Mouse (Mus musculus) stomach, postnatal 0 days (tissue): ENCODE data around the gene Lemd1. TPM values are rescaled to one million over a fixed set of nuclear protein-coding genes. Genes with fewer than 3 reads are reported as not detected.

ENCODE experiments used
- ATAC-seq: fragments of 200-750 bp; cut with Nextera tagmentation; 2 replicates; pipeline ENCODE4 v1.8.0; 2017; ENCODE audit not compliant: low FRiP score, low TSS enrichment
- DNase-seq: peaks from one replicate; pipeline ENCODE4 v3.0.0-alpha.2; 2016; ENCODE audit warnings: low spot score
- H3K27ac ChIP-seq: fragments of 300-500 bp; sonication (generic); replicated peaks from 2 replicates; pipeline ENCODE4 v1.5.1; 2014; ENCODE audit warnings: mild to moderate bottlenecking, control low read depth
- H3K27me3 ChIP-seq: fragments of 300-500 bp; sonication (generic); 2 replicates; pipeline ENCODE4 v1.6.1; 2014; ENCODE audit warnings: low read length; ENCODE audit not compliant: control insufficient read depth, insufficient read depth
- H3K36me3 ChIP-seq: fragments of 300-500 bp; sonication (generic); 2 replicates; pipeline ENCODE4 v1.6.1; 2014; ENCODE audit warnings: low read length, mixed read lengths; ENCODE audit not compliant: control insufficient read depth, insufficient read depth
- H3K4me1 ChIP-seq: fragments of 300-500 bp; sonication (generic); replicated peaks from 2 replicates; pipeline ENCODE4 v1.6.1; 2014; ENCODE audit warnings: antibody characterized with exemption; ENCODE audit not compliant: control insufficient read depth, insufficient read depth
- H3K4me2 ChIP-seq: fragments of 300-500 bp; sonication (generic); replicated peaks from 2 replicates; pipeline ENCODE4 v1.6.1; 2014; ENCODE audit warnings: low read depth, mild to moderate bottlenecking, control low read depth, moderate library complexity
- H3K4me3 ChIP-seq: fragments of 300-500 bp; sonication (generic); 2 replicates; pipeline ENCODE4 v1.5.1; 2014; ENCODE audit warnings: low read depth, low read length, control low read depth
- H3K9ac ChIP-seq: fragments of 300-500 bp; sonication (generic); 2 replicates; pipeline ENCODE4 v1.6.1; 2014; ENCODE audit warnings: mild to moderate bottlenecking, low read length, control low read depth, mixed read lengths
- H3K9me3 ChIP-seq: fragments of 300-500 bp; sonication (generic); 2 replicates; pipeline ENCODE4 v1.6.1; 2016; ENCODE audit warnings: low read length; ENCODE audit not compliant: control insufficient read depth
- CTCF ChIP-seq: IDR thresholded peaks from 2 replicates; pipeline ENCODE4 v1.5.1; 2016; ENCODE audit warnings: antibody characterized with exemption, low read depth, mild to moderate bottlenecking, moderate library complexity
- EP300 ChIP-seq: optimal IDR thresholded peaks from 2 replicates; pipeline ENCODE3; 2016; ENCODE audit warnings: antibody characterized with exemption
- WGBS: fragments of 180-500 bp; shearing (Covaris S2); extraction: QIAGEN DNeasy Blood & Tissue Kit; methylation state at CpG from one replicate; pipeline ENCODE4 v1.1.7; 2014; 5-methylcytosine and 5-hydroxymethylcytosine counted together
- polyA plus RNA-seq: library from polyadenylated mRNA; unstranded; fragments of >200 nt; fragmentation: Nextera tagmentation; extraction: Ambion mirVana; gene quantifications from 2 replicates; pipeline ENCODE4 v1.2.1, GENCODE M21; 2015

The Lemd1 gene
- polyA plus RNA-seq, 1 experiment from 2014 or later = 0.30 TPM

DNA sequence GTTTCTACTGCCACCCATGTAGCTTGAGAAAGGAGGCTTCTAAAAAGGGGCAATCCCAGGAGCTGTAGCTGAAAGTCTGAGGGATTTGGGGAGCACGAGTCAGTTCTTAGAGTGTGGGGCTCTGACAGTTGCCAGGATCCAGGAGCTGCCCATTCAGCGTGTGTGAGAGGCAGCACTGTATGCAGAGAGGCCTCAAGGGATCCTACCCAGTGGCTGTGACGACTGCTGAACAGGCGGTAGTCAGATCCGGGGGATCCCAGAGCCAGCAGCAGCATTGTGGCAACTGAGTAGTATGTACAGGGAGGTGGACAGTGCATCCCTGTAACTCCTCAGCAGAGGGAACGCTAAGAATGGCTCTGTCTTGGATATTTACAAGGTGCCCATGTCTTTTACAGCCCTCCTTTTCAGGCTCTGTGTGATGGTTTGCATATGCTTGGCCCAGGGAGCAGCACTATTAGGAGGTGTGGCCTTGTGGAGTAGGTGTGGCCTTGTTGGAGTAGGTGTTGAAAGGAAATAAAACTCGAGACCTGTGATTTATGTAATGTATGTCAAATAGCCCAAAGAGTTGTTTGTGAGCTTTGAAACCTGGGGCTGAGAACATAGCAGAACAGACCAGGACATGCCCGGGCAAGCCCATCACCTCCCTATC, 74.1 kb downstream of the Lemd1 start:
- 70% methylated on average over 8 of the region's 8 CpGs for WGBS
- no peak overlapping the region for H3K4me2 ChIP-seq
- no peaks in the 10 kb centered on the region for H3K9me3 ChIP-seq
- H3K4me3 ChIP-seq = no peak overlapping the region
- H3K27ac ChIP-seq = no peak overlapping the region
- DNase-seq (no peak), ATAC-seq (no peak)
- no peaks in the 10 kb centered on the region for H3K27me3 ChIP-seq
- no peaks in the 10 kb centered on the region for H3K36me3 ChIP-seq
- no peaks in the 10 kb centered on the region for H3K4me1 ChIP-seq
- TF ChIP-seq EP300 (no peak), CTCF (no peak)
- no peak overlapping the region for H3K9ac ChIP-seq

- H3K9me3 ChIP-seq = no peaks in the 10 kb centered on the region
- WGBS = 88% methylated on average over 10 of the region's 10 CpGs
Measured at GRCm38 (mm10) chr1:132265936-132266335, 74.7 kb downstream of the Lemd1 start.

DNA sequence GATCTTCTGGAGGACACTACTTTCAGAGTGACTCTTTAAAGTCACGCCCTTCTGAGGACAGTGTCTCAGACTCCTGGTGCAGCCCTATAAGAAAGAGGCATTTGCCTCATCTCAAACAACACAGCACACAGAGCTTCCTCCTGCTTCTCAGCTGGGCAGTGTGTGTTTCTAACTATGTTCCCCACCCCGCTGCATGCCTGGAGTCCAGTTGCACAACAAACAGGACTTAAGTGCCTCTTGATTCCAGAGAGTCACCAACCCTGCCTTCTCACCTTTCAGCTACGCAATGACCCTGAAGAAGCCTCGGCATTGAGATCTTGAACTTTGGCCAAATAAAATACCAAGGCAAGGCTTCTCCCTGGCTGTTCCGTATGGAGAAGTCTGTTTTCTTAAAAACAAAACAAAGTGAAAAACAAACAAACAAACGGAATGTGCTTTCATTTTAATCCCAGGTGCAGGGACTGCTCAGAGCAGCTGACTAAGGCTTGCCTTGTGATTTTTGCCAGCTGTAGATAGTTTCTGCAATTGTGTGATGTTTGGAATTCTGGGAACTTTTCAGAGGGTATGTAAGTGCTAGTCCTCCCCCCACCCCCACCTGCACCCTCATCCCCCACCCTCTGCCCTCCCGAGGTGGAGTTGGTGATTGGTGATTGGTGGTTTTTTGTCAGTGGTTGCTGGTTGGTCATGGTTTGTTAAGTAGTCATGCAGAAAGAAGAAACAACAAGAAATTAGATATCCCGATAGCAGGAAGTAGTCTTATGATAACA, 75.7 kb downstream of the Lemd1 start:
- no peak overlapping the region for H3K4me2 ChIP-seq
- H3K9ac ChIP-seq = no peak overlapping the region
- TF ChIP-seq CTCF (no peak), EP300 (no peak)
- no peaks in the 10 kb centered on the region for H3K4me1 ChIP-seq
- no peaks in the 10 kb centered on the region for H3K9me3 ChIP-seq
- ATAC-seq (no peak), DNase-seq (no peak)
- no peaks in the 10 kb centered on the region for H3K36me3 ChIP-seq
- 47% methylated on average over 8 of the region's 8 CpGs for WGBS
- no peaks in the 10 kb centered on the region for H3K27me3 ChIP-seq
- no peak overlapping the region for H3K4me3 ChIP-seq
- H3K27ac ChIP-seq = no peak overlapping the region

More at GRCm38 (mm10) chr1:132265936-132266335, 74.7 kb downstream of the Lemd1 start:
- DNase-seq (no peak), ATAC-seq (no peak)
- no peak overlapping the region for H3K9ac ChIP-seq
- no peak overlapping the region for H3K4me2 ChIP-seq
- H3K27me3 ChIP-seq = no peaks in the 10 kb centered on the region
- TF ChIP-seq EP300 = no peak
- no peak for TF ChIP-seq CTCF
- no peak overlapping the region for H3K27ac ChIP-seq
- H3K4me3 ChIP-seq = no peak overlapping the region
- no peaks in the 10 kb centered on the region for H3K4me1 ChIP-seq
- H3K36me3 ChIP-seq = no peaks in the 10 kb centered on the region

DNA sequence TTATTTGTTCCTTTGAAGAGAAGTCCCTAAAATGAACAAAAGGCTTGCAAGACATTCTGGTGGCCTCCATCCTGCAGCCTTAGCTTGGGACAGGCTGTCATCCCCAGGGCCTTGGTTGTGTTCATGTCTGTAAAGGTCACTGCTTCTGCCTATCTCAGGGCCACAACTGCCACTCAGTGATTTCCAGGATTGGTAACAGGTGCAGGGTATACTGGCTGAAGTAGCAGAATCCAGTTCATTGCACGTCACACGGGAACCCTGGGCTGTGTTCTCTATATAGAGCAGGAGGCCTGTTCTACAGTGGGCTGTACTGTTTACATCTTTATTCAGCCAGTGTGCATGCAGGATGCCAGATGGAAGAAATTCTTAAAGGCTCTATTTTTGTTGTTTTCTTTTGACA, 76.7 kb downstream of the Lemd1 start:
- WGBS = 56% methylated on average over 2 of the region's 2 CpGs
- DNase-seq = no peak
- ATAC-seq = no peak
- no peaks in the 10 kb centered on the region for H3K36me3 ChIP-seq
- H3K27ac ChIP-seq = no peak overlapping the region
- TF ChIP-seq EP300 = no peak
- TF ChIP-seq CTCF = no peak
- no peaks in the 10 kb centered on the region for H3K27me3 ChIP-seq
- no peak overlapping the region for H3K9ac ChIP-seq
- no peak overlapping the region for H3K4me3 ChIP-seq
- H3K4me2 ChIP-seq = no peak overlapping the region
- no peaks in the 10 kb centered on the region for H3K4me1 ChIP-seq
- H3K9me3 ChIP-seq = no peaks in the 10 kb centered on the region

GRCm38 (mm10) chr1:132268418-132269060, 77.3 kb downstream of the Lemd1 start:
- TF ChIP-seq CTCF = no peak
- TF ChIP-seq EP300 = no peak
- 72% methylated on average over 7 of the region's 7 CpGs for WGBS

More at GRCm38 (mm10) chr1:132268418-132269060, 77.3 kb downstream of the Lemd1 start:
- Histone ChIP-seq H3K9ac (no peak overlapping the region), H3K27ac (no peak overlapping the region), H3K36me3 (no peaks in the 10 kb centered on the region), H3K4me2 (no peak overlapping the region), H3K4me1 (no peaks in the 10 kb centered on the region), H3K27me3 (no peaks in the 10 kb centered on the region), H3K9me3 (no peaks in the 10 kb centered on the region), H3K4me3 (no peak overlapping the region)
- ATAC-seq (no peak), DNase-seq (no peak)
